In the genomic region with DNA sequence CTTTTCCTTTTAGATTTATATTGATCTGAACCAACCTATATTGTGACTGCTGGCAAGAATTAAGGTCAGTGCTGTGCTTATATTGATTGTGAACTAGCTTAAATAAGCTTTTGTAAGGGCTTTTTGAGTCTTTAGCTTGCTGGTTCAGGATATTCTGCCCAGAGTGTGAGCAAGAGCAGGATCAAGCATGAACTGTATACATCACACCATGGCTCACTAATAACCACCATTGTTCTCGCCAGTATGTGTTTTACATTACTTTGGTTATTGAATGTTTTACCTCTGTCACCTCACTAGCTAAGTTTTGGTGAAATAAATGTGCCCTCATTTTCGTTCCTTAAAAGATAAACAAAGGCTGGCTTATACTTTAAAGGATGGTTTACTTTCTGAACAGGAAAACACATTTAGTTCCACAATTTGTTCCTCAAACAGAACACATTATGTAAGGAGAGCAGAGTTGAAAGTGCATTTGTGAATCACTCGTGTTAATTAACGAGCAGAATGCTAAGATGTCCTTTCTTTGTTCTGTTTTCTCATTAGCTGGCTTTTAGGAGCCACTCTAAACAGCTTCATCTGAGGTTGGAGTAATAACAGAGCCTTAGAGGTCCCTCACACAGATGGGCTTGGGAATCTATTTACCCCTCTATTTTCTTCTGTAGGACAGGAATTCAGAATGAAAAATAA, we compare ENCODE assay signal across 11 mouse cellular contexts.
DNase-seq lines count a peak whose midpoint lies in the region; ATAC-seq and TF ChIP-seq lines count a peak whose summit lies in the region.
"Had no signal": no experiment of that assay in that cellular context is flagged by ENCODE, and none has a peak within 500 bp of the region (broad histone marks: within the 10 kb centered on the region; RNA-seq: fewer than 3 reads in every experiment).

No protein-coding gene starts in this region.

- no peaks in the 10 kb centered on the region for H3K36me3 ChIP-seq in forebrain, embryonic 11.5 days (ENCODE audit: control insufficient read depth, insufficient read depth, low read length)
- H3K36me3 ChIP-seq in forebrain, embryonic 14.5 days (ENCODE audit: control insufficient read depth, insufficient read depth, low read length): peaks cover 11% of the 10 kb centered on the region
- no peaks in the 10 kb centered on the region for H3K36me3 ChIP-seq in limb, embryonic 11.5 days (ENCODE audit: control insufficient read depth, insufficient read depth, low read length)
- H3K36me3 ChIP-seq in midbrain, postnatal 0 days (ENCODE audit: insufficient read depth, low read length): 0 out of 2 replicates have a peak, but pooled peaks cover 4% of the 10 kb centered on the region
- H3K36me3 ChIP-seq: heart, embryonic 15.5 days had no signal

- DNase-seq in forebrain, embryonic 11.5 days (ENCODE audit: low spot score): no peak
- peak; percentile 68 for DNase-seq in forebrain, embryonic 14.5 days (ENCODE audit: low spot score)
- no peak for DNase-seq in limb, embryonic 11.5 days (ENCODE audit: low spot score)
- DNase-seq in midbrain, postnatal 0 days (ENCODE audit: low spot score): no peak
- DNase-seq in cerebellum, adult 9-10 months: no peak
- DNase-seq in heart, postnatal 10 days: no peak
- DNase-seq: lung, adult 18-20 months; right cerebral cortex, adult 18-20 months; thymus, adult 18-20 months had no signal

- no peak for TF ChIP-seq CTCF in midbrain, postnatal 0 days (IDR thresholded peaks at IDR 0.05)

- peak overlapping the region; percentile 81 for H3K27ac ChIP-seq in forebrain, embryonic 11.5 days (ENCODE audit: low read depth, low read length)
- H3K27ac ChIP-seq in forebrain, embryonic 14.5 days (ENCODE audit: low read depth, low read length): peak overlapping the region; percentile 78
- peak overlapping the region; percentile 57 for H3K27ac ChIP-seq in limb, embryonic 11.5 days (replicated peaks; ENCODE audit: low read depth, low read length)
- H3K27ac ChIP-seq in midbrain, postnatal 0 days (ENCODE audit: low read depth, low read length): peak overlapping the region; percentile 19; the same call in 1 of the 2 replicates
- H3K27ac ChIP-seq: heart, embryonic 15.5 days had no signal

- WGBS in forebrain, embryonic 11.5 days: 22% methylated on average over 4 of the region's 4 CpGs
- 5% methylated on average over 4 of the region's 4 CpGs for WGBS in forebrain, embryonic 14.5 days
- 32% methylated on average over 4 of the region's 4 CpGs for WGBS in limb, embryonic 11.5 days
- WGBS in midbrain, postnatal 0 days: 42% methylated on average over 4 of the region's 4 CpGs

- intact Hi-C loops in heart, postnatal 10 days (cut with DNase I): no loop called here

- no peak overlapping the region for H3K9ac ChIP-seq in forebrain, embryonic 11.5 days (ENCODE audit: low read length)
- peak overlapping the region; percentile 35; the same call in 1 of the 2 replicates for H3K9ac ChIP-seq in forebrain, embryonic 14.5 days (ENCODE audit: low read length)
- no peak overlapping the region for H3K9ac ChIP-seq in limb, embryonic 11.5 days (ENCODE audit: low read length)
- no peak overlapping the region for H3K9ac ChIP-seq in midbrain, postnatal 0 days (replicated peaks; ENCODE audit: low read length, poor library complexity, severe bottlenecking)
- H3K9ac ChIP-seq: heart, embryonic 15.5 days had no signal

- H3K27me3 ChIP-seq in forebrain, embryonic 11.5 days (ENCODE audit: control insufficient read depth, insufficient read depth, low read length): no peaks in the 10 kb centered on the region
- no peaks in the 10 kb centered on the region for H3K27me3 ChIP-seq in forebrain, embryonic 14.5 days (replicated peaks; ENCODE audit: control insufficient read depth, insufficient read depth, low read length)
- H3K27me3 ChIP-seq in limb, embryonic 11.5 days (ENCODE audit: control insufficient read depth, insufficient read depth, low read length): no peaks in the 10 kb centered on the region
- H3K27me3 ChIP-seq in midbrain, postnatal 0 days (ENCODE audit: insufficient read depth, low read length): no peaks in the 10 kb centered on the region
- H3K27me3 ChIP-seq: heart, embryonic 15.5 days had no signal

- H3K4me1 ChIP-seq in forebrain, embryonic 11.5 days (replicated peaks; ENCODE audit: control insufficient read depth, insufficient read depth, low read length): no peaks in the 10 kb centered on the region; the same call in 1 of the 2 replicates
- peaks cover 25% of the 10 kb centered on the region for H3K4me1 ChIP-seq in forebrain, embryonic 14.5 days (ENCODE audit: control insufficient read depth, insufficient read depth, low read length)
- no peaks in the 10 kb centered on the region for H3K4me1 ChIP-seq in limb, embryonic 11.5 days (ENCODE audit: control insufficient read depth, insufficient read depth, low read length)
- H3K4me1 ChIP-seq in midbrain, postnatal 0 days (ENCODE audit: insufficient read depth, low read length): no peaks in the 10 kb centered on the region; the same call in 1 of the 2 replicates
- H3K4me1 ChIP-seq: heart, embryonic 15.5 days had no signal

- peak; percentile 83 for ATAC-seq in forebrain, embryonic 11.5 days (replicated peaks; ENCODE audit: low FRiP score)
- peak; percentile 76 for ATAC-seq in forebrain, embryonic 14.5 days
- no peak for ATAC-seq in limb, embryonic 11.5 days (ENCODE audit: insufficient number of reproducible peaks, low FRiP score, low TSS enrichment, low read depth)
- no peak for ATAC-seq in midbrain, postnatal 0 days (ENCODE audit: low FRiP score)
- no peak for ATAC-seq in megakaryocyte progenitor cell, adult 5-6 weeks (replicated peaks; ENCODE audit: poor library complexity)

- H3K4me3 ChIP-seq in forebrain, embryonic 11.5 days (ENCODE audit: low read depth, low read length): no peak overlapping the region
- no peak overlapping the region for H3K4me3 ChIP-seq in forebrain, embryonic 14.5 days (ENCODE audit: low read depth, low read length)
- no peak overlapping the region for H3K4me3 ChIP-seq in limb, embryonic 11.5 days (ENCODE audit: low read depth, low read length)
- no peak overlapping the region for H3K4me3 ChIP-seq in midbrain, postnatal 0 days (ENCODE audit: low read depth, low read length)
- H3K4me3 ChIP-seq: heart, embryonic 15.5 days had no signal

- H3K9me3 ChIP-seq in forebrain, embryonic 11.5 days (ENCODE audit: control insufficient read depth, low read length): no peaks in the 10 kb centered on the region
- no peaks in the 10 kb centered on the region for H3K9me3 ChIP-seq in forebrain, embryonic 14.5 days (replicated peaks; ENCODE audit: control insufficient read depth, low read length)
- H3K9me3 ChIP-seq in limb, embryonic 11.5 days (ENCODE audit: control insufficient read depth, low read length): no peaks in the 10 kb centered on the region
- no peaks in the 10 kb centered on the region for H3K9me3 ChIP-seq in midbrain, postnatal 0 days (ENCODE audit: low read length)
- H3K9me3 ChIP-seq: heart, embryonic 15.5 days had no signal

- no peak overlapping the region for H3K4me2 ChIP-seq in forebrain, embryonic 11.5 days (ENCODE audit: low read depth, low read length, severe bottlenecking)
- no peak overlapping the region for H3K4me2 ChIP-seq in forebrain, embryonic 14.5 days (ENCODE audit: low read length)
- no peak overlapping the region for H3K4me2 ChIP-seq in limb, embryonic 11.5 days (ENCODE audit: low read depth, severe bottlenecking)
- no peak overlapping the region for H3K4me2 ChIP-seq in midbrain, postnatal 0 days (ENCODE audit: low read depth, low read length, poor library complexity, severe bottlenecking)
- H3K4me2 ChIP-seq: heart, embryonic 15.5 days had no signal

Comparison
In these comparisons a context has a peak if more than half of its experiments do, and no peak if none do; other contexts are left out.
1. ATAC-seq: peak in forebrain, embryonic 11.5 days (single experiment) and forebrain, embryonic 14.5 days (single experiment); none in limb, embryonic 11.5 days (single experiment), midbrain, postnatal 0 days (single experiment) and megakaryocyte progenitor cell, adult 5-6 weeks (single experiment).
2. H3K27ac ChIP-seq: peak in every context shown above with its lines; median percentile 81 in forebrain, embryonic 11.5 days; 78 in forebrain, embryonic 14.5 days; 57 in limb, embryonic 11.5 days; 19 in midbrain, postnatal 0 days.